Mouse (Mus musculus) layer of hippocampus, postnatal 25 days (tissue): Measurements from ENCODE around the gene Mmp14. TPM values are rescaled to one million over a fixed set of nuclear protein-coding genes. Genes with fewer than 3 reads are reported as not detected.

Experiments used
- total RNA-seq, 2 experiments: library from RNA; stranded (reverse); gene quantifications; 2 replicates each; pipeline ENCODE4 v1.2.3; 2021

Mmp14 gene
- total RNA-seq, 2 experiments from 2014 or later = 15.8 to 21.2 TPM

Other genes with a start within 250 kb of the Mmp14 start
- gene Dad1, start 177.5 kb upstream of the Mmp14 start, total RNA-seq = 100 to 1,000 TPM; 117 to 132 TPM
- 10 to 100 TPM; 60.2 to 64.3 TPM for gene Abhd4, start 177.4 kb upstream of the Mmp14 start, total RNA-seq
- gene Olfr49, start 146.7 kb upstream of the Mmp14 start, total RNA-seq = not detected
- gene Oxa1l, start 70.8 kb upstream of the Mmp14 start, total RNA-seq = 10 to 100 TPM; 50.1 to 57.6 TPM
- gene Slc7a7, start 13.8 kb upstream of the Mmp14 start, total RNA-seq = 1 to 10 TPM; 1.5 to 1.9 TPM
- gene Mrpl52, start 4.7 kb upstream of the Mmp14 start, total RNA-seq = 100 to 1,000 TPM; 112 TPM
- gene Lrp10, start 32.5 kb downstream of the Mmp14 start, total RNA-seq = 10 to 100 TPM; 32.1 to 34.6 TPM
- 10 to 100 TPM; 22.6 to 23.0 TPM for gene Rem2, start 44.5 kb downstream of the Mmp14 start, total RNA-seq
- gene Prmt5, start 85.9 kb downstream of the Mmp14 start, total RNA-seq = 10 to 100 TPM; 53.6 to 61.4 TPM
- 1 to 10 TPM; 2.4 to 3.9 TPM for gene Haus4, start 123.0 kb downstream of the Mmp14 start, total RNA-seq
- 1 to 10 TPM; 1.3 to 2.4 TPM for gene Ajuba, start 145.9 kb downstream of the Mmp14 start, total RNA-seq
- 1 to 10 TPM; 5.4 to 8.4 TPM for gene 4931414P19Rik, start 174.4 kb downstream of the Mmp14 start, total RNA-seq
- gene Psmb5, start 186.4 kb downstream of the Mmp14 start, total RNA-seq = 100 to 1,000 TPM; 208 to 218 TPM
- gene Psmb11, start 189.8 kb downstream of the Mmp14 start, total RNA-seq = under 1 TPM; 0.16 to 0.32 TPM
- gene Gm17606, start 209.3 kb downstream of the Mmp14 start, total RNA-seq = not detected
- 10 to 100 TPM; 17.5 to 22.7 TPM for gene Cdh24, start 209.8 kb downstream of the Mmp14 start, total RNA-seq